Mouse (Mus musculus): ENCODE measurements around the gene Spry2. TPM values are rescaled to one million over a fixed set of nuclear protein-coding genes. Genes with fewer than 3 reads are reported as not detected.
A peak's percentile ranks its signal among the peaks of the same experiment; 100 is the strongest.

Gene Spry2
- polyA plus RNA-seq (2012; fragmentation: generic; extraction: Trizol) = 32.0 TPM

DNA sequence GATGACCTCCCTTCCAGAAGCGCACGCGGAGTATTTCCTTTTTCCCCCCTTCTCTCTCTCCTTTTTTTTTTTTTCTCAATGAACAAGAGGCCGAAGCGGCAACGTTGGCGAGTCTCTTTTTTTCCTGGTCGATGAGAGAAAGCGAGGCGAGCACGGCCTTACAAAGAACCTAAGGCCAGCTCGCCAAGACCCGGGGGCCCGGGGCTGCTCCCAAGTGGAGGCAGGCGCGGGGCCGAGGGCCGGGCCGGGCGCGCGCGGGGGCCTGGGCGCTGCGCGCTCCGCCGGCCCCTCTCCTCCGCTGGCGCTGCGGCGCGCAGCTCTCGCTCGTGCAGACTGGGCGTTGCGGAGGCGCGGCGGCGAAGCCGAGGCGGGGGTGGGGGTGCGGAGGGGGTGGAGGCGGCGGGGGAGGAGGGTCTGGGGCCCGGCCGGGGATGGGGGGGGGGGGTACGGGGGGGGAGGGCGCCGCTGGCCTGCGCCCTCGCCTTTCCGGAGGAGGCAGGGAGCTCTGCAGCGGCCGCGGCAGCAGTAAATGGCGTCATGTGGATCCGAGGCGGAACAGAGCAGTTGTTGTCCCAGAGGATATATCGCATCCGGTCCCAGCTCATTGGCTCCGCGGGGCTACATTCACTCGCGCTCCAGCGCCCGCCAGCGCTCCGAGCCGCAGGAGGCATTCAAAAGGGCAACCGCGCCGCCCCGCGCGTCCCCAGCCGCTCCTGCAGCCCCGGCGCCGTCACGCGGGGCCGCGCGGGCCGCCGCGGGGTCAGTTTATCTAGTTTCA is at the start of gene Spry2:
Gene Spry2 (minus strand): TSS at position 29 of the 778 bp plus-strand sequence.
- Histone ChIP-seq H3K4me2 (ENCODE audit: low read depth) (peak within 1 kb of the TSS; percentile 43), H3K36me3 (ENCODE audit: control insufficient read depth, insufficient read depth) (no peaks in the 10 kb centered on the region), H3K27me3 (ENCODE audit: control insufficient read depth, insufficient read depth, insufficient read length) (no peaks in the 10 kb centered on the region), H3K4me3 (peak within 1 kb of the TSS; percentile 97), H3ac (ENCODE audit: control insufficient read depth, insufficient read length) (peak within 1 kb of the TSS; percentile 92), H3K79me2 (ENCODE audit: control insufficient read depth, insufficient read depth) (peaks cover 47% of the 10 kb centered on the region)
- no peak for TF ChIP-seq TCF12 (IDR thresholded peaks at IDR 0.05; ENCODE audit: insufficient read depth, poor library complexity, severe bottlenecking)
- TF ChIP-seq POLR2AphosphoS2 (IDR thresholded peaks at IDR 0.05; ENCODE audit: insufficient read length, low read depth) = peak; percentile 76
- TF ChIP-seq MYOG (IDR thresholded peaks at IDR 0.05; ENCODE audit: control insufficient read depth in 1 of 3, insufficient read depth in 1 of 3, insufficient read length in 2 of 3, low read depth in 2 of 3) = peak in 2 of 3 experiments; percentile 52 to 75
- TF ChIP-seq CEBPB (IDR thresholded peaks at IDR 0.05; ENCODE audit: insufficient read depth, poor library complexity, severe bottlenecking) = no peak
- no peak for TF ChIP-seq USF1 (IDR thresholded peaks at IDR 0.05; ENCODE audit: low read depth)
- TF ChIP-seq MAX (IDR thresholded peaks at IDR 0.05; ENCODE audit: low read depth) = no peak
- TF ChIP-seq TCF3 (IDR thresholded peaks at IDR 0.05; ENCODE audit: insufficient read length, low read depth) = no peak
- peak; percentile 16 for TF ChIP-seq SRF (IDR thresholded peaks at IDR 0.05; ENCODE audit: control insufficient read depth, insufficient read length, low read depth)
- peak in 2 of 3 experiments; percentile 72 to 81 for TF ChIP-seq MYOD1 (IDR thresholded peaks at IDR 0.05; ENCODE audit: control insufficient read depth in 1 of 3, insufficient read length in 2 of 3, low read depth in 2 of 3)
- TF ChIP-seq POLR2A (IDR thresholded peaks at IDR 0.05; ENCODE audit: insufficient read length, low read depth) = peak; percentile 85
- TF ChIP-seq REST (IDR thresholded peaks at IDR 0.05; ENCODE audit: insufficient read depth, insufficient read length) = no peak
- TF ChIP-seq E2F4 (IDR thresholded peaks at IDR 0.05; ENCODE audit: insufficient read depth) = no peak

DNA sequence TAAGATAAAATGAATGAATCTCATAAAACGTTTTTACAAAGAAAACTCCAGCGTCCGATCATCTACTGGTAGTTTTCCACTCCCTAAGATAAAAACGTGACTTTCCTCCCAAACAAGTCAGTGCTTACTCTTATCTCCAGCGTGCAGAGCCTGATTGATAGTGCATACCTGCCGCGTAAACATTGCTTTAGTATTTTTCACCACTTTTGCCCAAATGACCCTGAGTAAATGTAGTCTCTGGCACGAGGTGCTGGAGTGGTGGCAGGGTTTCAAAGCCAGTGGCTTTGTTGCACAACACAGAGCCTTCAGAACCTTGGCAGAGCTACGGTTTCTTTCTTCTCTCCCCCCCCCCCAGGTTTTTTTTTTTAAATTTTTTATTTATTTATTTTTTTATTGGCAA is 44.7 kb upstream of the Spry2 start:
- no peak overlapping the region for H3ac ChIP-seq (ENCODE audit: control insufficient read depth, insufficient read length)
- H3K4me3 ChIP-seq = no peak overlapping the region
- TF ChIP-seq E2F4 (IDR thresholded peaks at IDR 0.05; ENCODE audit: insufficient read depth) = no peak
- no peak for TF ChIP-seq MYOG (IDR thresholded peaks at IDR 0.05; ENCODE audit: control insufficient read depth in 1 of 3, insufficient read depth in 1 of 3, insufficient read length in 2 of 3, low read depth in 2 of 3)
- no peak for TF ChIP-seq POLR2A (IDR thresholded peaks at IDR 0.05; ENCODE audit: insufficient read length, low read depth)
- no peak for TF ChIP-seq TCF12 (IDR thresholded peaks at IDR 0.05; ENCODE audit: insufficient read depth, poor library complexity, severe bottlenecking)
- H3K79me2 ChIP-seq (ENCODE audit: control insufficient read depth, insufficient read depth) = no peaks in the 10 kb centered on the region
- H3K36me3 ChIP-seq (ENCODE audit: control insufficient read depth, insufficient read depth) = no peaks in the 10 kb centered on the region
- H3K27me3 ChIP-seq (ENCODE audit: control insufficient read depth, insufficient read depth, insufficient read length) = no peaks in the 10 kb centered on the region
- no peak overlapping the region for H3K4me2 ChIP-seq (ENCODE audit: low read depth)

DNA sequence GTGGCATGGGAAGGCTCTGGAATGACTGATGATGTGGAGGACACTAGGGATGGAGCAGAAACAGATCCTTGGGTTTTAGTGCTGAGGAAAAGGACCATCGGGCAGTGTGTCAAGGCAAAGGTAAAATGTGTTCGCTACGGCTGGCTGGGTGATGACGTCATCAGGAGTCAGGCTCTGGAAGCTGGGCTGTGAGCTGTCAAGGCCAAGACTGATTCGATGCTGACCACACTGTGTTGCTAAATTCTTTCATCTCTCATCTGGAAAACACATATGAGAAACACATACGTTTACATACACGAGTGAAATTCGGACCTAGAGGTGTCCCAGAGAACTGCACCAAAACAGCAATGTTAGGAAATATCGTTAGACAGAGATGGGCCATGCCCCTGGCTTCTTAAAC is 30.1 kb upstream of the Spry2 start:
- no peak overlapping the region for H3ac ChIP-seq (ENCODE audit: control insufficient read depth, insufficient read length)
- H3K4me2 ChIP-seq (ENCODE audit: low read depth) = no peak overlapping the region
- no peak overlapping the region for H3K4me3 ChIP-seq
- TF ChIP-seq POLR2A (IDR thresholded peaks at IDR 0.05; ENCODE audit: insufficient read length, low read depth) = no peak
- TF ChIP-seq POLR2AphosphoS2 (IDR thresholded peaks at IDR 0.05; ENCODE audit: insufficient read length, low read depth) = no peak
- TF ChIP-seq MAX (IDR thresholded peaks at IDR 0.05; ENCODE audit: low read depth) = no peak
- no peak for TF ChIP-seq SRF (IDR thresholded peaks at IDR 0.05; ENCODE audit: control insufficient read depth, insufficient read length, low read depth)
- TF ChIP-seq MYOD1 (IDR thresholded peaks at IDR 0.05; ENCODE audit: control insufficient read depth in 1 of 3, insufficient read length in 2 of 3, low read depth in 2 of 3) = no peak
- TF ChIP-seq USF1 (IDR thresholded peaks at IDR 0.05; ENCODE audit: low read depth) = no peak
- TF ChIP-seq REST (IDR thresholded peaks at IDR 0.05; ENCODE audit: insufficient read depth, insufficient read length) = no peak
- no peak for TF ChIP-seq E2F4 (IDR thresholded peaks at IDR 0.05; ENCODE audit: insufficient read depth)
- TF ChIP-seq CEBPB (IDR thresholded peaks at IDR 0.05; ENCODE audit: insufficient read depth, poor library complexity, severe bottlenecking) = no peak
- TF ChIP-seq TCF3 (IDR thresholded peaks at IDR 0.05; ENCODE audit: insufficient read length, low read depth) = no peak
- no peak for TF ChIP-seq MYOG (IDR thresholded peaks at IDR 0.05; ENCODE audit: control insufficient read depth in 1 of 3, insufficient read depth in 1 of 3, insufficient read length in 2 of 3, low read depth in 2 of 3)
- TF ChIP-seq TCF12 (IDR thresholded peaks at IDR 0.05; ENCODE audit: insufficient read depth, poor library complexity, severe bottlenecking) = no peak
- H3K36me3 ChIP-seq (ENCODE audit: control insufficient read depth, insufficient read depth) = no peaks in the 10 kb centered on the region
- no peaks in the 10 kb centered on the region for H3K27me3 ChIP-seq (ENCODE audit: control insufficient read depth, insufficient read depth, insufficient read length)
- no peaks in the 10 kb centered on the region for H3K79me2 ChIP-seq (ENCODE audit: control insufficient read depth, insufficient read depth)

DNA sequence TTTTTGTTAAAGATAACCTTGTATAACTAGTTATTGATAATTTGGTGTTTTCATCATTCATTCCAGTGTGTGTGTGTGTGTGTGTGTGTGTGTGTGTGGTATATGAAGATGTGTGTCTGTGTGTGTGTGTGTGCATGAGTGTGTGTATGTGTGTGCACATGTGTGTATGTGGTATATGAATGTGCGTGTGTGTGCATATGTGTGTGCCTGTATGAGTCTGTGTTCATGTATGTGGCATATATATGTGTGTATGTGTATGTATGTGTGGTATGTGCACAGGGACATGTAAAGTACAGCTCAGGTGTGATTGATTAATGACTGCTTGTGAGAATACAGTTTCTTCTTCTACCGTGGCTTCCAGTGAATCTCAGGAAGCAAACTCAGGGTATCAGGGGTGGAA is 28.7 kb upstream of the Spry2 start:
- Histone ChIP-seq H3K27me3 (ENCODE audit: control insufficient read depth, insufficient read depth, insufficient read length) (no peaks in the 10 kb centered on the region), H3ac (ENCODE audit: control insufficient read depth, insufficient read length) (no peak overlapping the region), H3K4me2 (ENCODE audit: low read depth) (no peak overlapping the region), H3K36me3 (ENCODE audit: control insufficient read depth, insufficient read depth) (no peaks in the 10 kb centered on the region), H3K4me3 (no peak overlapping the region), H3K79me2 (ENCODE audit: control insufficient read depth, insufficient read depth) (no peaks in the 10 kb centered on the region)
- TF ChIP-seq SRF (IDR thresholded peaks at IDR 0.05; ENCODE audit: control insufficient read depth, insufficient read length, low read depth) = no peak
- TF ChIP-seq MYOD1 (IDR thresholded peaks at IDR 0.05; ENCODE audit: control insufficient read depth in 1 of 3, insufficient read length in 2 of 3, low read depth in 2 of 3) = no peak
- TF ChIP-seq POLR2AphosphoS2 (IDR thresholded peaks at IDR 0.05; ENCODE audit: insufficient read length, low read depth) = no peak
- TF ChIP-seq CEBPB (IDR thresholded peaks at IDR 0.05; ENCODE audit: insufficient read depth, poor library complexity, severe bottlenecking) = no peak
- no peak for TF ChIP-seq POLR2A (IDR thresholded peaks at IDR 0.05; ENCODE audit: insufficient read length, low read depth)
- TF ChIP-seq TCF12 (IDR thresholded peaks at IDR 0.05; ENCODE audit: insufficient read depth, poor library complexity, severe bottlenecking) = no peak
- no peak for TF ChIP-seq TCF3 (IDR thresholded peaks at IDR 0.05; ENCODE audit: insufficient read length, low read depth)
- no peak for TF ChIP-seq USF1 (IDR thresholded peaks at IDR 0.05; ENCODE audit: low read depth)
- no peak for TF ChIP-seq MAX (IDR thresholded peaks at IDR 0.05; ENCODE audit: low read depth)

All from myocyte (in vitro differentiated cells).